Mouse (Mus musculus): Measurements from ENCODE around the gene Gorasp1. TPM values are rescaled to one million over a fixed set of nuclear protein-coding genes. Genes with fewer than 3 reads are reported as not detected.

Gorasp1 gene
- polyA plus RNA-seq, 1 experiment: 11.6 TPM

- Histone ChIP-seq H3K36me3 (replicated peaks; ENCODE audit: low read length) (peaks cover 14% of the 10 kb centered on the region), H3K27me3 (replicated peaks) (no peaks in the 10 kb centered on the region), H3K9me3 (no peaks in the 10 kb centered on the region), H3K4me1 (peaks cover 81% of the 10 kb centered on the region), H3K4me3 (replicated peaks) (peak overlapping the region; percentile 100)
- TF ChIP-seq GATA1 (IDR thresholded peaks at IDR 0.05; ENCODE audit: borderline replicate concordance, low read length): no peak
- no peak for TF ChIP-seq FLI1 (IDR thresholded peaks at IDR 0.05; ENCODE audit: low read length)
These were observed 43.4 kb upstream of the Gorasp1 start for GRCm38 (mm10) chr9:119980770-119981182.

GRCm38 (mm10) chr9:119979749-119980148 lies 42.4 kb upstream of the Gorasp1 start:
- peaks cover 24% of the 10 kb centered on the region for H3K36me3 ChIP-seq (replicated peaks; ENCODE audit: low read length)
- no peak for TF ChIP-seq FLI1 (IDR thresholded peaks at IDR 0.05; ENCODE audit: low read length)
- no peak for TF ChIP-seq GATA1 (IDR thresholded peaks at IDR 0.05; ENCODE audit: borderline replicate concordance, low read length)
- peaks cover 84% of the 10 kb centered on the region for H3K4me1 ChIP-seq
- H3K4me3 ChIP-seq (replicated peaks): peak overlapping the region; percentile 77
- no peaks in the 10 kb centered on the region for H3K27me3 ChIP-seq (replicated peaks)
- H3K9me3 ChIP-seq: no peaks in the 10 kb centered on the region

- Histone ChIP-seq H3K9me3 (no peaks in the 10 kb centered on the region), H3K36me3 (replicated peaks; ENCODE audit: low read length) (peaks cover 32% of the 10 kb centered on the region), H3K4me3 (replicated peaks) (peak overlapping the region; percentile 90), H3K4me1 (peaks cover 79% of the 10 kb centered on the region), H3K27me3 (replicated peaks) (no peaks in the 10 kb centered on the region)
- no peak for TF ChIP-seq FLI1 (IDR thresholded peaks at IDR 0.05; ENCODE audit: low read length)
- TF ChIP-seq GATA1 (IDR thresholded peaks at IDR 0.05; ENCODE audit: borderline replicate concordance, low read length): no peak
These were observed 41.6 kb upstream of the Gorasp1 start for GRCm38 (mm10) chr9:119978811-119979441.

DNA sequence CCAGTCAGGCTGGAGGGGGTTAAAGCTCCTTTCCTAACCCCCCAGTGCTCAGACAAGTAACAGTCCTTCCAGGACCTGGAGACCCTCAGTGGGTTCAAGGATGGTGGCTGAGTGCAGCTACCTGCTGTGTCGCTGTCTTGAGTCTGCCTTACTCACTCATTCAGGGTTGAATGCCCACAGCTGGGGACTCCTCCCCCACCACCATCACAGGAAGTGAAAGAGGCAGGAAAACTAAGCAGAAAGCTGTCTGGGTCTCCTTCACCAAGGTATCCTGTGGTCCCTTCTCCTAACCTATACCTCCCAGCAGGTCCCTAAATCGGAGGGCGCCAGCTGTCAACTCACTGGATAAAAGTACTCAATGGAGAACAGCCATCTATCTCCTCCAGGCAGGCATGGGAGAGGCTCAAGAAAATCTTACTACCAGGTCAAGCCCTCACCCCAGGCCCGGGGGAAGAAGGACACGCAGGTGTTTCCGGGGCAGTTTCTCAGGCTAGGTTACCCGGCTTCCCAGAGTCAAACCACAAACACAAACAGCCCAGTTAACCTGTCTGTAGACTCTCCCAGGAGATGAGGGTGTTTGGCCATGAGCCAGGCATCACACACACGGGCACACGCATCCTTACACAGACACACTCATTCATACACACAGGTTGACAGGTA lies 40.9 kb upstream of the Gorasp1 start:
- Histone ChIP-seq H3K36me3 (replicated peaks; ENCODE audit: low read length) (peaks cover 38% of the 10 kb centered on the region), H3K27me3 (replicated peaks) (no peaks in the 10 kb centered on the region), H3K4me3 (replicated peaks) (peak overlapping the region; percentile 90), H3K4me1 (peaks cover 79% of the 10 kb centered on the region), H3K9me3 (no peaks in the 10 kb centered on the region)
- TF ChIP-seq FLI1 (IDR thresholded peaks at IDR 0.05; ENCODE audit: low read length) (no peak), GATA1 (IDR thresholded peaks at IDR 0.05; ENCODE audit: borderline replicate concordance, low read length) (no peak)

GRCm38 (mm10) chr9:119977557-119978060 lies 40.2 kb upstream of the Gorasp1 start:
- peaks cover 45% of the 10 kb centered on the region for H3K36me3 ChIP-seq (replicated peaks; ENCODE audit: low read length)
- no peaks in the 10 kb centered on the region for H3K9me3 ChIP-seq
- peaks cover 77% of the 10 kb centered on the region for H3K4me1 ChIP-seq
- H3K4me3 ChIP-seq (replicated peaks): peak overlapping the region; percentile 90
- no peak for TF ChIP-seq GATA1 (IDR thresholded peaks at IDR 0.05; ENCODE audit: borderline replicate concordance, low read length)
- no peaks in the 10 kb centered on the region for H3K27me3 ChIP-seq (replicated peaks)

- H3K36me3 ChIP-seq (replicated peaks; ENCODE audit: low read length): peaks cover 52% of the 10 kb centered on the region
- H3K4me1 ChIP-seq: peaks cover 73% of the 10 kb centered on the region
- H3K9me3 ChIP-seq: no peaks in the 10 kb centered on the region
- H3K4me3 ChIP-seq (replicated peaks): peak overlapping the region; percentile 90
- no peak for TF ChIP-seq FLI1 (IDR thresholded peaks at IDR 0.05; ENCODE audit: low read length)
- TF ChIP-seq GATA1 (IDR thresholded peaks at IDR 0.05; ENCODE audit: borderline replicate concordance, low read length): no peak
- H3K27me3 ChIP-seq (replicated peaks): no peaks in the 10 kb centered on the region
These were observed 39.6 kb upstream of the Gorasp1 start for GRCm38 (mm10) chr9:119976704-119977556.

GRCm38 (mm10) chr9:119975286-119975685 lies 37.9 kb upstream of the Gorasp1 start:
- Histone ChIP-seq H3K4me3 (replicated peaks) (peak overlapping the region; percentile 2), H3K4me1 (peaks cover 71% of the 10 kb centered on the region), H3K27me3 (replicated peaks) (no peaks in the 10 kb centered on the region), H3K36me3 (replicated peaks; ENCODE audit: low read length) (peaks cover 66% of the 10 kb centered on the region), H3K9me3 (no peaks in the 10 kb centered on the region)
- TF ChIP-seq FLI1 (IDR thresholded peaks at IDR 0.05; ENCODE audit: low read length) (no peak), GATA1 (IDR thresholded peaks at IDR 0.05; ENCODE audit: borderline replicate concordance, low read length) (no peak)

DNA sequence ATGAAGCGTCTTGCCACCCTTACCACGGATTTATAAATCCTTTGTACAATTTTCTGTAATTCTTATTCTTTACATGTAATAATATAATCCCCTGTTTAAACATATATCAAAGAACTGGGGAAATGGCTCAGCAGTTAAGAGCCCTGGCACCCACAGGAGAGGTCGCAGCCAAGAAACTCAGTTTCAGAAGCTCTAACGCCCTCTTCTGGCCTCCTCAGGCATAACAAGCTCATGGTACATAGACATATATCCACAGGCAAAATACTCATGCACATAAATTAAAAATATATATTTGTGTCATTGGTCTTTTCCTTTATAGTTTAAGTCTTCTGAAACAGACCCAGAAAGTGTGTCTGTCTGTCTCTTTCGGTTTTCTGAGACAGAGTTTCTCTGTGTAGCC lies 37.2 kb upstream of the Gorasp1 start:
- Histone ChIP-seq H3K9me3 (no peaks in the 10 kb centered on the region), H3K4me3 (replicated peaks) (no peak overlapping the region), H3K4me1 (peaks cover 68% of the 10 kb centered on the region), H3K36me3 (replicated peaks; ENCODE audit: low read length) (peaks cover 70% of the 10 kb centered on the region), H3K27me3 (replicated peaks) (no peaks in the 10 kb centered on the region)
- TF ChIP-seq GATA1 (IDR thresholded peaks at IDR 0.05; ENCODE audit: borderline replicate concordance, low read length): no peak

GRCm38 (mm10) chr9:119973869-119974520 lies 36.6 kb upstream of the Gorasp1 start:
- Histone ChIP-seq H3K4me3 (replicated peaks) (no peak overlapping the region), H3K9me3 (no peaks in the 10 kb centered on the region), H3K27me3 (replicated peaks) (no peaks in the 10 kb centered on the region), H3K4me1 (peaks cover 61% of the 10 kb centered on the region), H3K36me3 (replicated peaks; ENCODE audit: low read length) (peaks cover 75% of the 10 kb centered on the region)
- TF ChIP-seq FLI1 (IDR thresholded peaks at IDR 0.05; ENCODE audit: low read length): no peak
- TF ChIP-seq GATA1 (IDR thresholded peaks at IDR 0.05; ENCODE audit: borderline replicate concordance, low read length): no peak

Measured in megakaryocyte, embryonic 14.5 days (primary cell).